Mouse (Mus musculus) kidney, postnatal 4 days (tissue): ENCODE results near the gene Nipsnap3a.

ENCODE experiments used
- DNase-seq, 2 experiments: peaks; one replicate each; pipeline ENCODE4 v3.0.0; 2021; ENCODE audit warnings: mixed read lengths in 2 of 2

Nipsnap3a gene

DNA sequence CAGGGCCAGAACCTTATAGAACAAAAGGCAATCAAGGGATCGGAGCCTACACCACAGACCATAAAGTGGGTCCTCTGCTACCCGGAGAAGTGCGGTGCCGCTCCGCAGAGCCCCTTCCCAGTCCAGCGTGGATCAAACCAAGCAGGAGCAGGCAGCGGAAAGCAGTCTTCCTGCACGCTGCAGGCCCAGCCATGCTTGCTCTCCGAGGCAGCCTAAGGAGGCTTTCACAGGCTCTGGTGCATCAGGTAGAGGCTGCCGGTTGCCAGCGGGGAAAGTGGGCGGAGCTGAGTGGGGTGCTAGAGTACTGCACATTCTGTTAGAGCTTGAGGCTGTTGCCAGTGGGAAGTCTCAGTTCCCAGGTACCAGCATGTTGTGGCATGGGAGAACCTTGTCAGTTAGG, at the start of gene Nipsnap3a:
Gene Nipsnap3a, plus strand, starts transcription at position 25 of the 400 bp plus-strand sequence.
- DNase-seq: peak; percentile 47 to 57

DNA sequence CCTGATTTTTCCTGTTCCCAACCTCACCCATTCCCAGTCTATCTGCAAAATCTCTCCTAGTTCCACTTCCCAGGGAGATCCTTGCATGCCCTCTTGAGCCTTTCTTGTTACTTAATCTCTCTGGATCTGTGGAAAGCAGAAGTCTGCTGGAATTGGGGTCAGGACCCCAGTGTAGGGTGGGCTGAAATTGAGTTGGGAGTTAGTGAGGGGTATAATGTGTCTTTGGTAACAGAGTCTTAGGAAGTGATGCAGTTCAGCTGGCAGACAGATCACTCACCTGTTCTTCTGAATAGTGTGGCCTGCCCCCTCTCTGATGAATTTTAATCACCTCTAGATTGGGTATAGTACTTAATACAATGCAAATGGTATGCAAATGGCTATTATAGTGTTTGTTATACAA, 42.4 kb upstream of the Nipsnap3a start:
- DNase-seq: no peak

DNA sequence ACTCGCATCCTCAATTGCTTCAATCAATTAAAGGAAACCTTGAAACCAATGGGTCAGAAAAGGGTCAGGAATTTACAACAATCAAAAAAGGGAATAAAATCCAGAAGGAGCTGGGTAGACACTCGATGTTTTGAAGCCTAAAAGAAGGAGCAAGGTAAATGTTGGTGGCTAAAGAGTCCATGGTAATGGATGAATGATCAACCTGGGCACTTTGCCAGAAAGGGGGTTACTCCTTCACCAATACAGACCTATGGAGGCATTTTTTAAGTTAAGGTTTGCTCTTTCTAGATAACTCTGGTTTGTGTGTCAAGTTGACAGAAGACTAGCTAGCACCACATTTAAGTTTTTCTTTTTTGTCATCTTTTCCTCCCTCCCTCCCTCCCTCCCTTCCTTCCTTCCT, 40.1 kb upstream of the Nipsnap3a start:
- DNase-seq: peak in 1 of 2 experiments; percentile 9

DNA sequence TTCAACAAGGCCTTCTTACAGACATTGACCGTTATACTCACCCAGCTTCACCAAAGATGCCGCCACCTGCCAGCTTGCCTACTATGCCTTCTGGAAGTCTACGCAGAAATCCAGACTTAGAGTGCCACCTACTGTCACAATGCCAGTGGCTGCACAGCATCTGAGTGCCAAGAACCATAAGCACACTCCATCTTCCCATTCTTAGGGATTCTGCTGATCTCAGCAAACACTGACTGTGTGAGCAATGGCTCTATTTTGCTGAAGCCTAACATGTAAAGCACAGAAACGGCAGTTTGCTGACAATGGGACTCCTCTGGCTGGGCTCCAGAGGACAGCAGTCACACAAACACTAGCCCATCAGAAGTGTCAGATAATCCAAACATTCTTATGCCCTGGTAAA, 30.4 kb upstream of the Nipsnap3a start:
- peak; percentile 18 to 29 for DNase-seq

DNA sequence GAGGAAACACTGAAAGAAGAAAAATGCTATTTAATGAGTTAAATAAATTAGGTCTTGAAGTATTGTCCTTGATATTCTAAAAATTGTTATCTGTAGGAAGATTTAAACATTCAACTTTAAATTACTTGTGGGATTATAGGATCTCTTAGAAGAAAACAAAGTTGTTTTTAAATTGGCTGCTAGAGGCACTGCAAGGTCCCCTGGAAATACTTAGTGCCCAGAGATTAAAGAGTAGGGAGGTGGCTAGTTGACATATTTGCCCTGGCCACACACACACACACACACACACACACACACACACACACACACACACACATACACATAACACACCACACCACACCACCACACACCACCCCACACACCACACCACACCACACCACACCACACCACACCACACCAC, 24.8 kb upstream of the Nipsnap3a start, which contains the start of gene Olfr270:
Gene Olfr270, plus strand, starts transcription at position 301 of the 400 bp plus-strand sequence.
- no peak for DNase-seq

DNA sequence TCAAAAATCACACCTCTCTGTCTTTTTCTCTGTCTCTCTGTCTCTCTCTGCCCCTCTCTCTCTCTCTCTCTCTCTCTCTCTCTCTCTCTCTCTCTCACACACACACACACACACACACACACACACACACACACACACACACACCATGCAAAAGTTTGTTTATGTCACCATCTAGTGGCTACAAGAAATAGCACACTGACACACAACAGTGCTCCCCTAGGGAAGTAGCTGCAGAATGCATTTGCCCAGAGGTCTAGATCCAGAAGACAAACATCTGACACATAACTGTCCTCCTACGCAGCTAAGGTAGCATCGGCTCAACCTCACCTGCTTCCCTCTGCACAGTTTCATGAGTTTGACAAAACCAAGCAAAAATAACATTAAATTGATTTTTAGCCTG, 3.9 kb upstream of the Nipsnap3a start:
- peak; percentile 11 to 18 for DNase-seq

DNA sequence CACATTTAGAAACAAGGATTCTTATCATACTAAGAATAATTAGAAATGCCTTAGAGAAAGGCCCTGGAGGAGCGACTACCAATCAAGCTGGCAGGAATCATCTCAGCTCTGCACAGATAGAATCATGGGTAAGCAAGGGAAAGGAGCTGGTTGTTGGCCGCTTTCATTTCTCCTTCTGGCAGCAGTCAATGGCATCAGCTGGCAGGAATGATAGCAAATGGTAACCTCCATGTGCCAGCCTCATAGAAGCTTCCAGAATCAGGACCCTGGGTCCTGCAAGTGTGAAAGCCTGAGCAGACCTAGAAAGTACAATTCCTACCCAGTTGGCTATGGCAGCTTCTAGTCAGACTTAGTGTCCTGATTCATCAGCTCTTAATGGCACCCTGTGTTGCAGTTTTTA, 2.8 kb upstream of the Nipsnap3a start:
- DNase-seq: no peak

DNA sequence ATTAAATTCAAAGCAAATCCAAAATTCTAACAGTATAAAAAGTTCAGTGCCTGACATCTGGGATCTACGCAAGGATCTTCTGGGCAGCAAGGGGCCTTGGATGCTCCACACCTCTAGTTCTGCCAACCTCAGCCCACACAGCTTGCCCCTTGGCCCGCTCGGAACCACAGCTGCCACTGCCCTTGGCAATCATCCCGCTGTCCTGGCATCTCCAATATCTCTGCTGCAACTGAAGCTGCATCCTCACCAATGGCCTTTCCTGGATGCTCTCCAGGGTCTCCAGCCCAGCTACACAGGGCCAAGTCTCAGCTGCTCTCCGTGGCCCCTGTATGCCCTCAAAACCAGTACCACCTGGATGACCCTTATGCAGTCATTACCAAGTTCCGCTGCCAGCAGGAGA, 10.4 kb downstream of the Nipsnap3a start:
- DNase-seq: no peak

DNA sequence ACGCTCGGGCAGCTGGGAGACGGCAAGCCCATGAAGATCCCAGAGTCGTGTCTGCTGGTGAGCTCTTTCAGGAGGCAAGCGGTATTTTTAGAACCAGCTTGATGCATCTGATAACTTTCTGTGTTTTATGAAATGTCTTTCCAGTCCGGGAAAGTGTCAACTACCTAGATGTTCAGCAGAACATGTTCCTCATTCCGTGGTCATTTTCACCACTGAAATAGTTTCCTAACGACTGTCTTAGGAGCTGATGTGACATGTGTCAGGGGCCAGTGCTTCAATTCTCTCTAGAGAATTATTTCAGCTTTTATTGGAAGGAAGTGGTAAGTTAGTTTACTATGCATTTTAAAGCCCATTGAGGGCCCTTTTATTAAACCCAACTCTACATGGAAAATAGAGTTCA, 11.1 kb downstream of the Nipsnap3a start:
- DNase-seq: no peak

DNA sequence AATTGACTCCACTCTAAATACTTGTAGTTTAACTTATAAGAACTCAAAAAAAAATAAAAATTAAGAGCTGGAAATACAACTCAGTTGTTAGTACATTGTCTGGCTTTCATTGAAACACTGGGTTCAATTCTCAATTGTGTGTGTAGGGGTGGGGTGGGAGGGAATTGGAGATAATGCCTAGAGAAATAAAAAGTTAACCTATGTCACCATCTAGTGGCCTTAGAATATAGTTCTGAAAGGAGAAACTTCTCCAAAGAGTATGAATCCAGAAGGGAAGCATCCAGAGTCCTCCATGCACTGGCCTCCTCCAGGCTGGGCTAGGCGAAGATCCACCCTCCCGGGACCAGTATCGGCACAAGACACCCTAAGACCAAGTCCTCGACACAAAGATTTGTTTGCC, 20.1 kb downstream of the Nipsnap3a start:
- DNase-seq: no peak

DNA sequence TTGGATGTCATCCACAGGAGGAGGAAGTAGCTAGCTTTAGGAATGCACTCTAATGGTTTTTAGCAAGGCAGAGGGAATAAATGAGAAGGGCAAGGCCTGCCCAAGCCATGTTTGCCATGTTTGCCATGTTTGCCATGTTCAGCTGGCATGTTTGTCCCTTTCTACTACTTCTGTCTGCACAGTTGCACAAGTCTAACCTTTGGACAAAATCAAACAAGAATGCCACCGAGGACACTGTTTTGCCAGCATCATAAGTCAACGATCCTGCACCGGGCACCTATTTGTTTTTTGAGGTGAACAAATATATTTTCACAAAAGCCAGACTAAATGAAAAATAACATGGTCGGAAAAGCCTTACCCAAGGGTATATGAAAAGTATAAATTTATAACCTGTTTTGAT, 20.8 kb downstream of the Nipsnap3a start:
- no peak for DNase-seq

DNA sequence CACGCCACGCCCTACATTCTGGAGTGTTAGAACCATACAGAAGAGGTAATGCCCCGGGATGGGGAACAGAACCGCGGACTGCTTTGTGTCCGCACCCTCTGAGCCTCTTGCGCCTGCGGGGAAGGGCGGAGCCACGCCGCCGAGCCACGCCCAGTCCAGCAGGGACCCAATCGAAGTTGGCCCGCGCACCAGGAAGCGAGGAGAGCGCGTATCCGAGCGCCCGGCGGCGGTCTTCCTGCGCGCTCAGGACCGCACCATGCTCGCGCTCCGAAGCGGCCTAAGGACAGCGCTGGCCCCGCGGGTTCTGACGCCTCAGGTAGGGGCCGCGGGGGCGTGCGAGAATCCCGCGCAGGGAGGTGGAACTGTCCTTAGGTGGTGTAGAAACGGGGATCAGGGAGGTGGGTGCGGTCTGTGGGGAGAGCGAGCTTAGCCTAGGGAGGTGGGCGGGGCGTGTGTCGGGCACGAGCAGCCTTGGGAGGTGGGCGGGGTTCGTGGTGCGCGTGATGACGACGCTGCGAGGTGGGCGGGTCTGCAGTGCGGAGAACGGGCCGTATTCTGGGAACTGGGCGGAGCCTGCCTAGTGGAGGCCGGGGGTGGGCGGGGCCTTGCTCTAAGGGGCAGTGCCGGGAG, 22.8 kb downstream of the Nipsnap3a start, which contains the start of gene Nipsnap3b:
Gene Nipsnap3b, plus strand, starts transcription at position 149 of the 630 bp plus-strand sequence.
- peak; percentile 99 to 100 for DNase-seq

DNA sequence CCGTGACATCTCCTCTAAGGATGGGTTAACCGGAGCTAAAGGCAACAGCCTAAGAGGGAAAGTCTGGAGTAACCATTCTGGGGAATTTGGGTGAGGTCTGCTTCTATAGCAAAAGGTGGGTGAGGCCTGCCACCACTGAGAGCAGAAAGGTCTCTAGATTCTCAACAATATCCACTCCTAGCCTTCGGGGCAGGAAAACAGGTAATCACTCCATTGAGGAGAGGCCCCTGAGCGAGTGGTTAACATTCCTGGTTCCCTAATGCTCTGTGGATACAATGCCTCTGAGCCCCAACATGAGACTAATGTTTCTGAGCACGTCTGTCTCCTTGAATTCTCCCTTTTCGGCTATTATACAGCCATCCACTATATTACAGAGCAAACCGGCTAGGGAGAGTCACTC, 25.3 kb downstream of the Nipsnap3a start:
- no peak for DNase-seq

DNA sequence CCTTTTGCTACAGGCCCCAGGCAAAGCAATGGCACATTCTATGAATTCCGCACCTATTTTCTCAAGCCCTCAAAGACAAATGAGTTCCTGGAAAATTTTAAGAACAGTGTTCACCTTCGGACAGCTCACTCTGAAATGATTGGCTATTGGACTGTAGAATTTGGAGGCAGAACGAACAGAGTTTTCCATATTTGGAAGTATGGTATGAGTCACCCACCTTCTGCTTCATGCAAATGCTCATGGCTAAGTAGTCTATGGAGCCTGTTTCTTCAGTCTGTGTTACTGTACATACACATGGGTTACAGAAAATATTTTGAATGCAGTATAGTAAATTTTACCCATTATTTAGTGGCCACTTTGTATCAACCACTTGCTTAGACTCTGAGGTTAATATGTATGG, 26.0 kb downstream of the Nipsnap3a start:
- DNase-seq: no peak

DNA sequence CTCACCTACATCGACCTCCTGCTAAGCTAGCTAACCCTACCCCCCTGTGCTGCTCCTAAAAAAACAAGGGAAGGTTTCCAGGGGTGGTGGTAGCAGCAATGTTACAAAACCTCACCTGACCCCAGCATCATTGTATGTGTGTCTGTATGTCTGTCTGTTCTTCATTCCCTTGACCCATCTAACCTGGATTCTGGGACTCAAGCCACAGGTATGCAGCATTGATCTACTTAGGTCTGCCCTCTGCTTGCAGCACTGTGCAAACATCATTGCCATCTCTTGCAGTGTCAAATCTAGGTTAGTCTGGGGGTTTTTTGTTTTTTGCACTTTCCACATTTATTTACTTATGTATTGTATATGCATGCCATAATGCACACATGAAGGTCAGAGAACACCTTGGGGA, 29.3 kb downstream of the Nipsnap3a start:
- no peak for DNase-seq

DNA sequence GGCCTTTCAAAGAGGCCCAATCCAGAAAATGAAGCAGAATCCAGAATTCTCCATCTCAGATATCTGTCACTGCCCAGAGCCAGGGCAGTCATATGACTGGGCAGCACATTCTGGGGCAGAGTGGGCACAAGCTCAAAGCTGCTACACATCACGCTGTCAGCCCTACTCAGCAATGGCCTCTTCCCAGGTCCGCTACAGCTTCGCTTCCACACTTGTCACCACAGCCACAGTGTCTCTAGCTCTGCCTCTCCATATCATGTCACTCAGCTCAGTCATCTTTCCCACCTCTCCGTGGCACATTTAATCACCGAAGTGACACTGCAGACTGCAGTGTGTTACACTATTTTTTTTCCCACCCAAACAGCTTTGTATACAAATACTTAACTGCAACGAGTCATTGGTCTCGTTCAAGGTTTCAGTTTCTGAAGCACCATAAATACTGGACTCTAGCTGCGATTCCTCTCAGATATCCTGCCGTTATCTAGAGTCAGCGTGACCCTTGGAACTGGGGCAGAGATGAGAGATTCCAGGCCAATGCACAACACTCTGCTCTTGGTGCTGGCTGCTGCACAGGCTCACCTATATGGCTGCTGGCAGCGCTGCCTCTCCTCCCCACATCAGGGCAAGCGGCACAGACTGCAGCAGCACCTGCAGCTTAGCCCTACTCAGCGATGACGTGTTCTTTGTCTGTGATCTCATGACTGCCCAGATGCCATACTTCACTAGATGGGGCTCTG, 34.3 kb downstream of the Nipsnap3a start:
- no peak for DNase-seq

DNA sequence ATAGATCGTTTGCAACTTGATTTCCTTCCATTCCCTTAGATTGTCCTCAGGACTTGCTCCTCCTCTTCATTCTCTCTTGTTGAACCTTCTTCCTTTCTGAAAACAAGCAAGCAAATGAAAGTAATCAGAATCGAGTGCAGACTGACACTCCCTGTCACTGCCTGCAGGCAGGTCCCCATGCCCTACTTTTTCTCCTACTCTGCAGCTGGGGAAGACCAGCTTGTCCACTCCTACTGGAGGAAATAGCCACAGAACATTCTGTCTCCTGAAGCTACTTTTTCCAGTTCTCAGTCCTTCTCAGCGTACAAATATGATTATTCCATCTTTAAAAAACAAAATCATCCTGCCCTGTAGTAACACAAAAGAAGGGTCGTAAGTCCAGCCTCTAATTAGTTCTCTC, 35.3 kb downstream of the Nipsnap3a start:
- DNase-seq: no peak

DNA sequence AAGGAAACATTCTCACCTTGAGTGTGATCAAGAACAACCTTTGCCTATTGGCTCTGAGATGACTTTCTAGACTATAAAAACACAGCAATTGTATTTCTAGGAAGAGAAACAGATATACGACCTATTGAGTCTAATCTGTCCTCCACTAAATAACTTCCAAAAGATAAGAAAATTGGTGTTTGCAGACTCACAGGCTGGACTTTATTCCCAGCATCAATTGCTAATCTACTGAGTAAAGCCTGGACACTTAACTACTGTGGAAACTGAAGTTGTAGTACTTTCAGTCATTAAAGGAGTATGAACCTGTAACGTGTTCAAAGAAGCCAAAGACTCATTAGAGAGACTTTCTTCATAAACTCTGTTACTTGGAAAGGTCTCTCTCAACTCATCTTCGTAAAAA, 38.7 kb downstream of the Nipsnap3a start:
- no peak for DNase-seq

DNA sequence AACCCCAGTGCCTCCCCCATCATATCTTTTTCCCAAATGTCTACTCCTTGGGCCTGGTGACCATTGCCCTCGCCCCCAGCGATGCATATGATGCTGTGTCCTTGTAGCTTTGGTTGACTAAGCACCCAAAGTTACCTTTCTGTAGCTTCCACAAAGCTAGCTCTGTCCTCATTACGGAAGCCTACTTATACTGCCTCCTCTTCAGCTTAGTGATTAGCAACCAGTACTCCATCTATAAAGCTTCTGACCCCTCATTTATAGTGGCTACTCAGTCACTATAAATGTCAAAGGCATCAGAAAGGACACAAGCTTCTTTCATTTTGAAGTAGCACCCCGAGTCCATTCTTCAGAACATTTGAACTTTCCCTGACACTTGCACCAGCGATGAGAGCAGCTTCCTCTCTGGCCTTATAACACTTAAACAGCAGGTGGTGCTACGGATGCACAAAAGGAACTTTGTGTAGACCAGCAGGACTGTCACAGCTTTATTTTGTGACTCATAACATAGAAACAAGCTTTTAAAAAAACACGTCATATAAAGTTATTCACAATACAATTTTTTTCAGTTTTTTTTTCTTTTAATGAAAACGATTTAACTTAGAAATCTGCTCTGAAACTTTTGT, 41.4 kb downstream of the Nipsnap3a start:
- peak; percentile 21 for DNase-seq

DNA sequence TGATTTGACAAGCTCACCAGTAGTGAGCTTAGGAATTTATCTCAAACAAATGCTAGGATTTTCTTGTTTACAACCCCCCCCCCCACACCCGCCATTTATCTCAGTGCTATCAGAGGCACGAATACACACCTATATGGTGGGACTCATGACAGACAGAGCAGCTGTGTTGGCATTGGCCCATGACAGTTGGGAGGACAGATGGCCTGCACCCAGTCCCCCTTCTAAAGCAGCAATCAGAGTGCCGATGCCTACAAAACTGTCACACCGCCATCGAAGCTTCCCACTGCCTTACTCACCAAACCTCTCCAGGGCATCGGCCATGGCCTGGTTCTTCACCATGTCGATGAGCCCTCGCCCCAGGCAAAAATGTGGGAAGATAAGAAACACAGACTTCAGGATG, 54.7 kb downstream of the Nipsnap3a start:
- DNase-seq: no peak

DNA sequence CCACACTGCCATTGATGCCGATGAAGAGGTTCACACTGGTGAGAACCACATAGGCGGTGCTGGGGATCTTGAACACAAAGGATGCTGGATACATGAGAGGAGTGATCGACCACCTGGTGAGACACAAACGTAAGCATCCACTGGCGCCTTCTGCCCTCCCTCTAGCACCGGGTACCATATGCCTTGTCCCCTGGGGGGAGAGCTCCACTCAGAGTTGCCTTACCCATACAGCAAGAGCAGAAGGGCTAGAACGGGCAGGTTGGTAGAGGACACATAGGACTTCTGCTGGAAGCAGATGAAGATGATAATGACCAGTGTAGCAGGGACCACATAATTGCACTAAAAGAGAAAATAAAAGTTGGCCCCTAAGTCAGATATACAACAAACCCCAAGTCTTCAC, 56.7 kb downstream of the Nipsnap3a start:
- DNase-seq: no peak

DNA sequence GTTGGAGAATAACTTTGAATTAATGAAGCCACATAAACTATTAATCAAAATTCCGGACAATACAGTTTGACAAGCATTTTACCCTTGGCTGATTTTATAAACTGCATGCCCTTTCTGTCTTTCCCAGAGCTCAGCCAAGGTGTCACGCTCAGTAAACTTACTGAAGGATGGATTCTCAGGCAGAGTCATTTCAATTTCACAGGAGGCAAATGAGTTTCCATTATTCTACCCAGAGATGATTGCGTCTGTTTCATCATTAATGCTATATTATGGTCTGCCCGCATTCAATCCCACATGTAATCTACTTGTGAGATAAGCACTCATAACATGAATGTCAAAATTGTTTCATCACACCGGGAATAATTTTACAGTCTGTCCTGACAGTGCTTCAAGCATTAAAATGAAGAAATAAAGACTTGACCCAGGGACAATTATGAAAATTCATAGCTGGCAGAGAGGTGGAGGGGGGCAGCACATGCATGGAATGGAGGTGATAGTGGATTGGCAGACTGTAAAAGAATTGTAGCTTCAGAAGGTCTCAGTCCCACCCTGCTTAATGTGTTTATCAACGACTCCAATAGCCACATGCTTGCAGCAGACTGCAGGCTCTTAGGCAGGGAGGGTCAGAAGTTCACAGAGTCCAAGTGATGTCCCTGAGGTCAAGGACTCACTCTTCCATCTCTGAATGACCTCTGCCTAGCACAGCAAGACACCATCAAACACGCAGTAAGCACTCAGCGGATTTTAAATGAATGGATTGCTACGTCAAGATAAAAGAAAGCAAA, 57.4 kb downstream of the Nipsnap3a start:
- DNase-seq: no peak
